Mouse (Mus musculus) heart, embryonic 16.5 days (tissue): ENCODE measurements around the gene Edn3. TPM values are rescaled to one million over a fixed set of nuclear protein-coding genes. Genes with fewer than 3 reads are reported as not detected.

ENCODE experiments used
- ATAC-seq: fragments of 200-750 bp; cut with Nextera tagmentation; replicated peaks from 2 replicates; pipeline ENCODE4 v1.8.0; 2017; ENCODE audit warnings: moderate number of reproducible peaks; ENCODE audit not compliant: insufficient read depth, low FRiP score; ENCODE audit errors: extremely low read depth
- H3K27ac ChIP-seq: fragments of 300-500 bp; sonication (generic); 2 replicates; pipeline ENCODE4 v1.5.1; 2014; ENCODE audit warnings: mild to moderate bottlenecking, low read length, control low read depth, moderate library complexity
- H3K27me3 ChIP-seq: fragments of 300-500 bp; sonication (generic); 2 replicates; pipeline ENCODE4 v1.6.1; 2014; ENCODE audit warnings: low read length, mixed read lengths; ENCODE audit not compliant: control insufficient read depth, insufficient read depth
- H3K36me3 ChIP-seq: fragments of 300-500 bp; sonication (generic); 2 replicates; pipeline ENCODE4 v1.6.1; 2014; ENCODE audit not compliant: control insufficient read depth, insufficient read depth
- H3K4me1 ChIP-seq: fragments of 300-500 bp; sonication (generic); 2 replicates; pipeline ENCODE4 v1.6.1; 2014; ENCODE audit warnings: low read length, mixed read lengths; ENCODE audit not compliant: control insufficient read depth, insufficient read depth
- H3K4me2 ChIP-seq: fragments of 300-500 bp; sonication (generic); 2 replicates; pipeline ENCODE4 v1.6.1; 2014; ENCODE audit warnings: low read depth, mild to moderate bottlenecking, control low read depth, low read length
- H3K4me3 ChIP-seq: fragments of 300-500 bp; sonication (generic); 2 replicates; pipeline ENCODE4 v1.5.1; 2014; ENCODE audit warnings: mild to moderate bottlenecking, control low read depth, low read length
- H3K9ac ChIP-seq: fragments of 300-500 bp; sonication (generic); 2 replicates; pipeline ENCODE4 v1.6.1; 2014; ENCODE audit warnings: low read length, control low read depth
- H3K9me3 ChIP-seq: fragments of 300-500 bp; sonication (generic); replicated peaks from 2 replicates; pipeline ENCODE4 v1.6.1; 2016; ENCODE audit warnings: low read length; ENCODE audit not compliant: control insufficient read depth
- whole genome bisulfite sequencing: fragments of 180-500 bp; shearing (Covaris S2); extraction: QIAGEN DNeasy Blood & Tissue Kit; methylation state at CpG from one replicate; pipeline ENCODE4 v1.1.7; 2014; 5-methylcytosine and 5-hydroxymethylcytosine counted together
- polyA plus RNA-seq: library from polyadenylated mRNA; unstranded; fragments of >200 nt; fragmentation: Nextera tagmentation; extraction: Ambion mirVana; gene quantifications from 2 replicates; pipeline ENCODE4 v1.2.1, GENCODE M21; 2015

The Edn3 gene
- polyA plus RNA-seq, 1 experiment from 2014 or later, result 0.95 TPM

GRCm38 (mm10) chr2:174782880-174783279 is 22.5 kb downstream of the Edn3 start:
- H3K27ac ChIP-seq, result no peak overlapping the region
- no peaks in the 10 kb centered on the region for H3K36me3 ChIP-seq
- H3K9ac ChIP-seq, result no peak overlapping the region
- no peak overlapping the region for H3K4me2 ChIP-seq
- ATAC-seq, result no peak
- H3K27me3 ChIP-seq, result no peaks in the 10 kb centered on the region
- 58% methylated on average over 5 of the region's 5 CpGs for WGBS
- H3K4me1 ChIP-seq, result no peaks in the 10 kb centered on the region
- no peaks in the 10 kb centered on the region for H3K9me3 ChIP-seq
- H3K4me3 ChIP-seq, result no peak overlapping the region

- H3K9me3 ChIP-seq, result no peaks in the 10 kb centered on the region
- no peak for ATAC-seq
- H3K4me2 ChIP-seq, result no peak overlapping the region
- H3K36me3 ChIP-seq, result no peaks in the 10 kb centered on the region
- no peaks in the 10 kb centered on the region for H3K4me1 ChIP-seq
- H3K27me3 ChIP-seq, result no peaks in the 10 kb centered on the region
- no peak overlapping the region for H3K4me3 ChIP-seq
- H3K27ac ChIP-seq, result no peak overlapping the region
- no peak overlapping the region for H3K9ac ChIP-seq
These were observed 28.4 kb downstream of the Edn3 start for GRCm38 (mm10) chr2:174788830-174789229.

GRCm38 (mm10) chr2:174792436-174793125 is 32.2 kb downstream of the Edn3 start:
- no peaks in the 10 kb centered on the region for H3K36me3 ChIP-seq
- no peak overlapping the region for H3K4me3 ChIP-seq
- no peak overlapping the region for H3K9ac ChIP-seq
- no peak overlapping the region for H3K27ac ChIP-seq
- H3K9me3 ChIP-seq, result no peaks in the 10 kb centered on the region
- ATAC-seq, result no peak
- H3K4me2 ChIP-seq, result no peak overlapping the region
- 76% methylated on average over 8 of the region's 8 CpGs for WGBS
- H3K4me1 ChIP-seq, result no peaks in the 10 kb centered on the region
- H3K27me3 ChIP-seq, result no peaks in the 10 kb centered on the region

- Histone ChIP-seq H3K4me3 (no peak overlapping the region), H3K4me1 (no peaks in the 10 kb centered on the region), H3K36me3 (no peaks in the 10 kb centered on the region), H3K4me2 (no peak overlapping the region), H3K27me3 (no peaks in the 10 kb centered on the region), H3K9me3 (no peaks in the 10 kb centered on the region), H3K9ac (no peak overlapping the region), H3K27ac (no peak overlapping the region)
- no peak for ATAC-seq
- 86% methylated on average over 1 of the region's 1 CpGs for WGBS
These were observed 32.8 kb downstream of the Edn3 start for GRCm38 (mm10) chr2:174793181-174793580.

GRCm38 (mm10) chr2:174796998-174797397 is 36.6 kb downstream of the Edn3 start:
- Histone ChIP-seq H3K4me2 (no peak overlapping the region), H3K9ac (no peak overlapping the region), H3K4me1 (no peaks in the 10 kb centered on the region), H3K27me3 (no peaks in the 10 kb centered on the region), H3K36me3 (no peaks in the 10 kb centered on the region), H3K9me3 (0 out of 2 replicates have a peak, but pooled peaks cover 4% of the 10 kb centered on the region), H3K27ac (no peak overlapping the region), H3K4me3 (no peak overlapping the region)
- WGBS, result 81% methylated on average over 2 of the region's 2 CpGs
- no peak for ATAC-seq

GRCm38 (mm10) chr2:174797495-174798068 is 37.2 kb downstream of the Edn3 start:
- no peak overlapping the region for H3K27ac ChIP-seq
- WGBS, result 68% methylated on average over 4 of the region's 4 CpGs
- no peak for ATAC-seq
- H3K36me3 ChIP-seq, result no peaks in the 10 kb centered on the region
- H3K4me2 ChIP-seq, result no peak overlapping the region
- 0 out of 2 replicates have a peak, but pooled peaks cover 4% of the 10 kb centered on the region for H3K9me3 ChIP-seq
- H3K9ac ChIP-seq, result no peak overlapping the region
- no peak overlapping the region for H3K4me3 ChIP-seq
- H3K27me3 ChIP-seq, result no peaks in the 10 kb centered on the region
- H3K4me1 ChIP-seq, result no peaks in the 10 kb centered on the region

- no peak overlapping the region for H3K4me2 ChIP-seq
- H3K27ac ChIP-seq, result no peak overlapping the region
- H3K27me3 ChIP-seq, result no peaks in the 10 kb centered on the region
- H3K4me1 ChIP-seq, result no peaks in the 10 kb centered on the region
- ATAC-seq, result no peak
- no peak overlapping the region for H3K4me3 ChIP-seq
- H3K9ac ChIP-seq, result no peak overlapping the region
- 0 out of 2 replicates have a peak, but pooled peaks cover 6% of the 10 kb centered on the region for H3K9me3 ChIP-seq
- no peaks in the 10 kb centered on the region for H3K36me3 ChIP-seq
- WGBS, result 85% methylated on average over 6 of the region's 6 CpGs
These were observed 42.0 kb downstream of the Edn3 start for GRCm38 (mm10) chr2:174802453-174802852.

GRCm38 (mm10) chr2:174803661-174804060 is 43.2 kb downstream of the Edn3 start:
- H3K27ac ChIP-seq, result no peak overlapping the region
- no peaks in the 10 kb centered on the region for H3K4me1 ChIP-seq
- no peaks in the 10 kb centered on the region for H3K27me3 ChIP-seq
- H3K9me3 ChIP-seq, result 0 out of 2 replicates have a peak, but pooled peaks cover 6% of the 10 kb centered on the region
- ATAC-seq, result no peak
- H3K36me3 ChIP-seq, result no peaks in the 10 kb centered on the region
- no peak overlapping the region for H3K4me2 ChIP-seq
- WGBS, result 74% methylated on average over 1 of the region's 1 CpGs
- no peak overlapping the region for H3K4me3 ChIP-seq
- H3K9ac ChIP-seq, result no peak overlapping the region

- WGBS, result 31% methylated on average over 2 of the region's 2 CpGs
These were observed 47.5 kb downstream of the Edn3 start for GRCm38 (mm10) chr2:174807900-174808299.

More at GRCm38 (mm10) chr2:174807900-174808299, 47.5 kb downstream of the Edn3 start:
- Histone ChIP-seq H3K9me3 (0 out of 2 replicates have a peak, but pooled peaks cover 2% of the 10 kb centered on the region), H3K4me3 (no peak overlapping the region), H3K4me1 (no peaks in the 10 kb centered on the region), H3K9ac (no peak overlapping the region), H3K27me3 (no peaks in the 10 kb centered on the region), H3K27ac (no peak overlapping the region), H3K36me3 (no peaks in the 10 kb centered on the region), H3K4me2 (no peak overlapping the region)
- no peak for ATAC-seq
